Mouse (Mus musculus) cerebellum, adult 18-20 months (tissue): ENCODE results near the gene Gm20867.
"Not testable (repeated sequence)": the region's sequence is repeated elsewhere in the genome, so short reads cannot be mapped to it uniquely, and the experiment has no call there.

ENCODE experiments used
- DNase-seq, 2 experiments: peaks; one replicate each; pipeline ENCODE4 v3.0.0; 2021

The Gm20867 gene

GRCm38 (mm10) chrY:77963104-77963503 is at the start of gene Gm20867:
TSS of gene Gm20867 (minus strand) at chrY:77963204.
- not testable (repeated sequence) for DNase-seq
